Mouse (Mus musculus) liver, embryonic 14.5 days (tissue): ENCODE measurements at regions not wholly inside any gene's neighbourhood (a gene's known extent, or its start where the extent isn't known, plus 50 kb on each side); places are given as distances from the start of the nearest gene placed in this dataset.

Source experiments
- CTCF ChIP-seq: IDR thresholded peaks from 2 replicates; pipeline ENCODE4 v1.5.1; 2016; ENCODE audit warnings: antibody characterized with exemption, low read depth, control low read depth
- EP300 ChIP-seq: IDR thresholded peaks from 2 replicates; pipeline ENCODE4 v1.6.1; 2016; ENCODE audit warnings: antibody characterized with exemption, low read depth

DNA sequence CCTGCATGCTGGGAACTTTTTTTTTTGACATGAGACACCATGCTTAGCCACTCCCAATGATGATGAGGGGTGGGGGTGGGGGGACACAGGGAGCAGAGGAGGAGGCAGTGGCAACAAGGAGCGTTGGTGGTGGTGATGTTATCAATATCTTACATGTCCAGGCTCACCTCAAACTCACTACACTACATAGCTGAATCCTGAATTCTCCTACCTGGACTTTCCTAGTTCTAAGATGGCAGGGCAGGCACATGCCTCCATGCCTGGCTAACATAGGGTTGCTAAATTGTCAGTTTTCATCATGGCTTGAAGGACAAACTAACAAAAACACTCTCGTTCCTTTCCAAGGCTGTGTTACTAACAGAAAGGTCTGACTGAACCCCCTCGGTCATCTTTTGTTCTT lies 170.6 kb upstream of the Zfp637 start:
- TF ChIP-seq CTCF (no peak), EP300 (no peak)
